Mouse (Mus musculus) hindbrain, embryonic 13.5 days (tissue): Measurements from ENCODE around the gene Tax1bp1. TPM values are rescaled to one million over a fixed set of nuclear protein-coding genes. Genes with fewer than 3 reads are reported as not detected.
"Not testable (repeated sequence)": the region's sequence is repeated elsewhere in the genome, so short reads cannot be mapped to it uniquely, and the experiment has no call there.

Experiments
- ATAC-seq: fragments of 200-750 bp; cut with Nextera tagmentation; 2 replicates; pipeline ENCODE4 v1.8.0; 2017; ENCODE audit warnings: moderate TSS enrichment; ENCODE audit not compliant: low FRiP score
- H3K27ac ChIP-seq: fragments of 300-500 bp; sonication (generic); 2 replicates; pipeline ENCODE4 v1.5.1; 2015; ENCODE audit warnings: inconsistent platforms, mild to moderate bottlenecking, moderate library complexity
- H3K27me3 ChIP-seq: fragments of 300-500 bp; sonication (generic); 2 replicates; pipeline ENCODE4 v1.6.1; 2015; ENCODE audit warnings: mild to moderate bottlenecking, inconsistent platforms
- H3K36me3 ChIP-seq: fragments of 300-500 bp; sonication (generic); 2 replicates; pipeline ENCODE4 v1.6.1; 2015; ENCODE audit warnings: mild to moderate bottlenecking, inconsistent platforms
- H3K4me1 ChIP-seq: fragments of 300-500 bp; sonication (generic); replicated peaks from 2 replicates; pipeline ENCODE4 v1.6.1; 2015; ENCODE audit warnings: inconsistent platforms
- H3K4me2 ChIP-seq: fragments of 300-500 bp; sonication (generic); 2 replicates; pipeline ENCODE4 v1.6.1; 2015; ENCODE audit warnings: inconsistent platforms, mild to moderate bottlenecking, moderate library complexity
- H3K4me3 ChIP-seq: fragments of 300-500 bp; sonication (generic); 2 replicates; pipeline ENCODE4 v1.5.1; 2015; ENCODE audit warnings: mild to moderate bottlenecking, inconsistent platforms
- H3K9ac ChIP-seq: fragments of 300-500 bp; sonication (generic); 2 replicates; pipeline ENCODE4 v1.6.1; 2015; ENCODE audit warnings: mild to moderate bottlenecking, inconsistent platforms
- H3K9me3 ChIP-seq: fragments of 300-500 bp; sonication (generic); 2 replicates; pipeline ENCODE4 v1.6.1; 2016; ENCODE audit warnings: inconsistent platforms
- WGBS: fragments of 180-500 bp; shearing (Covaris S2); methylation state at CpG from one replicate; pipeline ENCODE4 v1.1.7; 2015; 5-methylcytosine and 5-hydroxymethylcytosine counted together
- polyA plus RNA-seq: library from polyadenylated mRNA; unstranded; fragments of >200 nt; fragmentation: Nextera tagmentation; extraction: Ambion mirVana; gene quantifications from 2 replicates; pipeline ENCODE4 v1.2.1, GENCODE M21; 2015

Gene Tax1bp1
- polyA plus RNA-seq, result 180 and 183 TPM in 2 replicates

- H3K9ac ChIP-seq, result peak within 1 kb of the TSS; percentile 95
- no peaks in the 10 kb centered on the region for H3K27me3 ChIP-seq
- no peaks in the 10 kb centered on the region for H3K36me3 ChIP-seq
- peaks cover 10% of the 10 kb centered on the region for H3K4me1 ChIP-seq
- H3K9me3 ChIP-seq, result no peaks in the 10 kb centered on the region
- peak within 1 kb of the TSS; percentile 90 for H3K27ac ChIP-seq
- H3K4me2 ChIP-seq, result peak within 1 kb of the TSS; percentile 71
- ATAC-seq, result peak; percentile 99
- 4% methylated on average over 32 of the region's 38 CpGs for WGBS
- peak within 1 kb of the TSS; percentile 97 for H3K4me3 ChIP-seq
These were observed at the start of gene Tax1bp1 for GRCm38 (mm10) chr6:52713104-52713896. Tax1bp1 (plus strand) TSS chr6:52713729.

- Histone ChIP-seq H3K27ac (no peak overlapping the region), H3K4me2 (no peak overlapping the region), H3K36me3 (no peaks in the 10 kb centered on the region), H3K4me3 (no peak overlapping the region), H3K27me3 (no peaks in the 10 kb centered on the region), H3K9ac (no peak overlapping the region), H3K4me1 (no peaks in the 10 kb centered on the region), H3K9me3 (no peaks in the 10 kb centered on the region)
- 80% methylated on average over 3 of the region's 3 CpGs for WGBS
- no peak for ATAC-seq
These were observed 45.9 kb upstream of the Tax1bp1 start for GRCm38 (mm10) chr6:52667641-52668040.

GRCm38 (mm10) chr6:52669878-52670277, 43.7 kb upstream of the Tax1bp1 start:
- H3K9me3 ChIP-seq, H3K4me2 ChIP-seq, H3K27ac ChIP-seq, H3K9ac ChIP-seq, H3K27me3 ChIP-seq, H3K4me1 ChIP-seq, ATAC-seq, H3K4me3 ChIP-seq, H3K36me3 ChIP-seq: not testable (repeated sequence)
- 50% methylated on average over 2 of the region's 2 CpGs for WGBS

- H3K9me3 ChIP-seq, result no peaks in the 10 kb centered on the region
- no peak overlapping the region for H3K4me2 ChIP-seq
- no peaks in the 10 kb centered on the region for H3K27me3 ChIP-seq
- no peak overlapping the region for H3K27ac ChIP-seq
- no peaks in the 10 kb centered on the region for H3K4me1 ChIP-seq
- no peak overlapping the region for H3K4me3 ChIP-seq
- H3K36me3 ChIP-seq, result no peaks in the 10 kb centered on the region
- no peak for ATAC-seq
- no peak overlapping the region for H3K9ac ChIP-seq
- WGBS, result 79% methylated on average over 8 of the region's 8 CpGs
These were observed 41.7 kb upstream of the Tax1bp1 start for GRCm38 (mm10) chr6:52671791-52672190.

GRCm38 (mm10) chr6:52672539-52672938, 41.0 kb upstream of the Tax1bp1 start:
- no peak overlapping the region for H3K9ac ChIP-seq
- no peaks in the 10 kb centered on the region for H3K9me3 ChIP-seq
- no peak for ATAC-seq
- no peaks in the 10 kb centered on the region for H3K27me3 ChIP-seq
- no peak overlapping the region for H3K4me3 ChIP-seq
- H3K27ac ChIP-seq, result no peak overlapping the region
- no peaks in the 10 kb centered on the region for H3K36me3 ChIP-seq
- H3K4me2 ChIP-seq, result no peak overlapping the region
- no peaks in the 10 kb centered on the region for H3K4me1 ChIP-seq
- 81% methylated on average over 2 of the region's 2 CpGs for WGBS

DNA sequence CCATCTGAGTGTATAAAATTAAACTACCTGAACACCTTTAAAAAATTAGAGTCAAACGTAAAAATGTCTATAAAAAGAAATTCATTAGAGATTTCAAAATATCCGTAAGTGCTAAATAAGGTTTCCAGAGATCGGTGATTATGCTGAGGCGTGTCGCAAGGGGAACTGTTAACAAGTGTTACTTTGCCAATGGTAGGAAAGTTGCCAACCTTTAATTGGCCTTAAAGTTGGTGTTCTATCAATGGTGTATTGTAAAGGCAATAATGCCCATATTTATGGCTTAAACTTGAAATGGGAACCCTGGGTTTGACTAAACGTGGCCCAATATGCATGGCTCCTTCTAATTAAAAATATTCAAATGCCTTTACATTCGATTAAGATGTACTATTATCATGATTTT, 39.8 kb upstream of the Tax1bp1 start:
- Histone ChIP-seq H3K4me2 (no peak overlapping the region), H3K4me3 (no peak overlapping the region), H3K27me3 (no peaks in the 10 kb centered on the region), H3K36me3 (no peaks in the 10 kb centered on the region), H3K4me1 (no peaks in the 10 kb centered on the region), H3K9ac (no peak overlapping the region), H3K27ac (no peak overlapping the region), H3K9me3 (no peaks in the 10 kb centered on the region)
- no peak for ATAC-seq
- WGBS, result 86% methylated on average over 7 of the region's 7 CpGs

GRCm38 (mm10) chr6:52674541-52674940, 39.0 kb upstream of the Tax1bp1 start:
- WGBS, result 85% methylated on average over 12 of the region's 12 CpGs
- Histone ChIP-seq H3K4me3 (no peak overlapping the region), H3K27ac (no peak overlapping the region), H3K4me1 (no peaks in the 10 kb centered on the region), H3K9me3 (no peaks in the 10 kb centered on the region), H3K27me3 (no peaks in the 10 kb centered on the region), H3K36me3 (no peaks in the 10 kb centered on the region), H3K9ac (no peak overlapping the region), H3K4me2 (no peak overlapping the region)
- no peak for ATAC-seq

- Histone ChIP-seq H3K27me3 (no peaks in the 10 kb centered on the region), H3K9me3 (no peaks in the 10 kb centered on the region), H3K4me1 (no peaks in the 10 kb centered on the region), H3K4me3 (no peak overlapping the region), H3K9ac (no peak overlapping the region), H3K36me3 (no peaks in the 10 kb centered on the region), H3K27ac (no peak overlapping the region), H3K4me2 (no peak overlapping the region)
- no peak for ATAC-seq
- WGBS, result 81% methylated on average over 4 of the region's 4 CpGs
These were observed 38.2 kb upstream of the Tax1bp1 start for GRCm38 (mm10) chr6:52675222-52675921.

- H3K4me2 ChIP-seq, H3K27me3 ChIP-seq, H3K4me3 ChIP-seq, H3K4me1 ChIP-seq, ATAC-seq, H3K9me3 ChIP-seq, H3K27ac ChIP-seq, H3K36me3 ChIP-seq, H3K9ac ChIP-seq: not testable (repeated sequence)
- WGBS, result 81% methylated on average over 4 of the region's 4 CpGs
These were observed 36.0 kb upstream of the Tax1bp1 start for GRCm38 (mm10) chr6:52677534-52677933.

DNA sequence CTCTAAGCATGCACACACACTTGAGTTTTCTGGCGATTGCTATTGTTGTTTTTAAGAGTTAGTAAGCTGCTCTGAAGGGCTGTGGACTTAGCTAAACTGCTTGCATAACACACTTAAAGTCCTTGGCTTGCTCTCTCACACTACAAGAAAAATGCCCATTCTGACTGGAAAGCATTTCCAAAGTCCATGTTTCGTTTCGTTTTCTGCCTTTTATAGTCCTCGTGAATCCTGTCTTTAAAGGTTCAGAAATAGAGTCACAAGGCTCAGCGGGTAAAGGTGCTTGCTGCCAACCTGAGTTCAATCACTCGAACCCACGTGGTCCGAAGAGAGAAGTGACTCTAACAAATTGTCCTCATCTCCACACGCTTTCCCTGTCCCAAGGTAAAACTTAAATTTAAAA, 34.0 kb upstream of the Tax1bp1 start:
- no peaks in the 10 kb centered on the region for H3K9me3 ChIP-seq
- WGBS, result 91% methylated on average over 9 of the region's 9 CpGs
- H3K36me3 ChIP-seq, result no peaks in the 10 kb centered on the region
- no peaks in the 10 kb centered on the region for H3K27me3 ChIP-seq
- H3K9ac ChIP-seq, result no peak overlapping the region
- ATAC-seq, result no peak
- H3K4me3 ChIP-seq, result no peak overlapping the region
- no peak overlapping the region for H3K27ac ChIP-seq
- H3K4me1 ChIP-seq, result peaks cover 4% of the 10 kb centered on the region; the same call in 1 of the 2 replicates
- no peak overlapping the region for H3K4me2 ChIP-seq

DNA sequence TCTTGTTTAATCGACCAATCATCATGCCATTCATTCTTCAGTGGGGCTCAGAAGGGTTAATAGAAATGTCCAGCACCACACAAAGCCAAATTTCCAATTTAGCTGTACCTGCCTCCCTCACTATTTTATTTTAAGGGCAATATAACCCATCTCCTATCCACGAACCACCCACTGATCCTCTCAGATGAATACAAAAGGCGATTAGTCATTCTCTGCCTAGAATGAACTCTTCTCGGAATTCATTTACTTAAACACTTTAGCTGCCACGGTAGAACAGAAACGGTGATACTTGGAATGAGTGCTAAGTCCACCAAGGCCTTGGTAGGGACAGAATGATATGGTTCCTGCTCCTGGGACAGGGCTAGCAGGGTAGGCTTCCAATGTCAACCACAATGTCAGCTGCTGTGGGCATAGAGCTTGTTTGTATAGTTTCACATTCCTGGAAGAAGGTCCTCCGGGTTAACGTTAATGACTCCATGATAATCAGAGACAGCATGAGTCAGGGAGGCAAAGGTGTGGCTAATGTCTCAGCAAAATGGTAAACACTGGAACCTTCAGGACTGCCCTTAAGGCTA, 33.0 kb upstream of the Tax1bp1 start:
- H3K27ac ChIP-seq, result no peak overlapping the region
- peaks cover 5% of the 10 kb centered on the region; the same call in 1 of the 2 replicates for H3K4me1 ChIP-seq
- no peaks in the 10 kb centered on the region for H3K9me3 ChIP-seq
- 57% methylated on average over 8 of the region's 8 CpGs for WGBS
- H3K4me2 ChIP-seq, result no peak overlapping the region
- ATAC-seq, result no peak
- H3K4me3 ChIP-seq, result no peak overlapping the region
- H3K9ac ChIP-seq, result no peak overlapping the region
- no peaks in the 10 kb centered on the region for H3K36me3 ChIP-seq
- H3K27me3 ChIP-seq, result no peaks in the 10 kb centered on the region

DNA sequence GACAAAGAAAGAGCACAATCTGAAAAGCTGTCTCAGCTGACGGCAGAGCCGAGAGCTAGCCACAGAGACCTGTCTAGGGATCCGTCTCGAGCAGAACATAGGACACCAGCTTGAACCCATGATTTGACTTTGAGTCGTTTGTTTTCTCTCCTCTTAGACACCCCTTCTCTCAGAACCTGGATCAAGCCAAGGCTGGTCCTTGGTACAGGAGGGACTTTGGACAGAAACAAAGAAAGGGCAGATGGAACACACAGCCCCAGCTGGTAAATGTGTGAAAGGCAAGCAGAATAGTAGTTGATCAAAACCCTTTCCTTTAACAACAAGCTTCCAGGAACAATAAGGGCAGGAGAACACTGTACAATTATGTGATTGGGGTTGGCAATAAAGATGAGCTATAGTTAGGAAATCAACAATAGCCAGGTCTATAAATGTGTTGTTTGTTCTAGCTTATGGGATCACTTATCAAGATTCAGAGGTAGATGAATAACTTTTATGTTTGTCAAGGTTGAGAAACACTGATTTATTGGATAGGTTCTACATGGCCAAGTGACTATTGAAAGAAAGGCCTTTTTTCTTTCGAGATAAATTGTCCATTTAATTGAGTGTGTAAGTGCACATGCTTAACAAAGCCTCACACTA, 31.6 kb upstream of the Tax1bp1 start:
- H3K36me3 ChIP-seq, result no peaks in the 10 kb centered on the region
- no peak overlapping the region for H3K9ac ChIP-seq
- no peaks in the 10 kb centered on the region for H3K9me3 ChIP-seq
- no peaks in the 10 kb centered on the region for H3K27me3 ChIP-seq
- no peak for ATAC-seq
- peaks cover 5% of the 10 kb centered on the region; the same call in 1 of the 2 replicates for H3K4me1 ChIP-seq
- H3K27ac ChIP-seq, result no peak overlapping the region
- 79% methylated on average over 6 of the region's 6 CpGs for WGBS
- no peak overlapping the region for H3K4me3 ChIP-seq
- no peak overlapping the region for H3K4me2 ChIP-seq
